Mouse (Mus musculus) G1E (cell line): ENCODE data around the gene BC035044.
"Not testable (repeated sequence)": the region's sequence is repeated elsewhere in the genome, so short reads cannot be mapped to it uniquely, and the experiment has no call there.

Experiments
- CTCF ChIP-seq: IDR thresholded peaks from 2 replicates; pipeline ENCODE4 v1.5.1; 2012; ENCODE audit warnings: low read depth, low read length, inconsistent platforms, mixed read lengths
- GATA1 ChIP-seq: IDR thresholded peaks from 2 replicates; pipeline ENCODE4 v1.6.1; 2012; ENCODE audit warnings: borderline replicate concordance, low read length, inconsistent platforms, mixed read lengths
- GATA2 ChIP-seq: IDR thresholded peaks from 2 replicates; pipeline ENCODE4 v1.6.1; 2012; ENCODE audit warnings: low read depth, low read length, inconsistent platforms, borderline replicate concordance
- POLR2AphosphoS5 ChIP-seq: IDR thresholded peaks from 2 replicates; pipeline ENCODE4 v1.6.1; 2012; ENCODE audit warnings: low read depth, low read length, inconsistent platforms; ENCODE audit not compliant: insufficient replicate concordance
- TAL1 ChIP-seq: conservative IDR thresholded peaks from 2 replicates; pipeline ENCODE4 v1.6.1; 2012; ENCODE audit warnings: low read depth, low read length, inconsistent platforms, mixed read lengths

DNA sequence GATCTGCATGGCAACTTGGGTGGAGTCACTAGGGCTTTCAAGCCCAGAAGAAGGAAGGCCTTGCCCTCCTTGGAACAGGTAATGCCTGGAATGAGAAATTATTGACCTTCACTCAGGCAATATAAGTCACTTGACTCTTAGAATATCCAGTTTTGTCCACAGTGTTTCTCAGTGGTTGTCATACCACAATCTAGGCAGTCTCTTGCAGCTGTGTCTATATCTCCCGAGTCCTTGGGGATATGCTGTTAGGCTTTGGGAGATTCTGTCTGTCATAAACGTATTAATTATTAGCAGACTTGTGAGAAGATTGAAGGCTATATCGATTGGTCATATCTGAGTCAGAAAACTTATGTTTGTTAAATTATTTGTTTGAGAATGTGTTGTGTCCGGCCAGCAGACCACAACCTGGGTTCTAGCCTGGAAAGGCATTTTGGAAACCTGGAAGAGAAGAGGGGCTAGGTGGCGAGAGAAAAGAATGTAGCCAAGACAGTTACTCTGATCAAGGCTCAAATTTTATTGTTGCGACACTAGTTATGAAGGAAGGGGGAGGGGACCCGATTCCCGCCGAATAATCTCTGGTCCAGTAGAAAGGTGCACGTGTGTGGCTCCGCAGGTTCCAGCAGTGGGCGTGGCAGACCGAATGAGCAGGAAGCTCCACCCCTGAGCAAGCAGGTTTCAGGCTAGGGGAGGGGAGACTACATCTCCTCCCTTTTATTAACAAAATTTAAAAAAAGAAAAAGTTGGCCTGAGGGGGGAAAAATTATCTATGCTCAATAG lies 45.2 kb upstream of the BC035044 start:
- not testable (repeated sequence) for TF ChIP-seq POLR2AphosphoS5, CTCF, TAL1, GATA1, GATA2
